Mouse (Mus musculus) bone marrow macrophage, adult 2 months (primary cell): ENCODE results near the gene Ganab. TPM values are rescaled to one million over a fixed set of nuclear protein-coding genes. Genes with fewer than 3 reads are reported as not detected.
"Not testable (repeated sequence)": the region's sequence is repeated elsewhere in the genome, so short reads cannot be mapped to it uniquely, and the experiment has no call there.

ENCODE experiments used
- H3K27ac ChIP-seq: 2 replicates; pipeline ENCODE4 v1.5.1; 2012; ENCODE audit warnings: low read depth, low read length; ENCODE audit not compliant: insufficient read depth
- H3K4me1 ChIP-seq: 2 replicates; pipeline ENCODE4 v1.6.1; 2012; ENCODE audit warnings: low read length; ENCODE audit not compliant: control insufficient read depth, insufficient read depth
- H3K4me3 ChIP-seq: 2 replicates; pipeline ENCODE4 v1.5.1; 2012; ENCODE audit warnings: mild to moderate bottlenecking, low read length, moderate library complexity; ENCODE audit not compliant: insufficient read depth
- CTCF ChIP-seq: IDR thresholded peaks from 2 replicates; pipeline ENCODE4 v1.5.1; 2012; ENCODE audit warnings: low read depth, mild to moderate bottlenecking, low read length, moderate library complexity
- POLR2A ChIP-seq: IDR thresholded peaks from 2 replicates; pipeline ENCODE4 v1.6.1; 2012; ENCODE audit warnings: mild to moderate bottlenecking, low read depth, low read length, borderline replicate concordance
- polyA plus RNA-seq: library from polyadenylated mRNA; stranded (reverse); fragments of >200 nt; gene quantifications from 2 replicates; pipeline ENCODE4 v1.2.4, GENCODE M21; 2012; ENCODE audit not compliant: missing spikeins, insufficient read depth, insufficient read length

The Ganab gene
- polyA plus RNA-seq, 1 experiment = 91.3 TPM

- peak overlapping the region; percentile 83 for H3K4me3 ChIP-seq
- peak overlapping the region; percentile 83 for H3K27ac ChIP-seq
- peaks cover 7% of the 10 kb centered on the region for H3K4me1 ChIP-seq
- TF ChIP-seq CTCF = no peak
- TF ChIP-seq POLR2A = no peak
These were observed 10.0 kb upstream of the Ganab start for GRCm38 (mm10) chr19:8887585-8888463.

GRCm38 (mm10) chr19:8888511-8889385 lies 9.1 kb upstream of the Ganab start, which contains the start of the genes 1810009A15Rik and Gm49416:
Gene 1810009A15Rik (plus strand): TSS chr19:8888853.
Gene Gm49416 (plus strand): TSS chr19:8888926.
- peak within 1 kb of the TSS; percentile 83 for H3K27ac ChIP-seq

GRCm38 (mm10) chr19:8892829-8893766 lies 4.8 kb upstream of the Ganab start, which contains the start of gene Ints5:
Gene Ints5 (plus strand): TSS chr19:8893005.
- H3K4me3 ChIP-seq = peak within 1 kb of the TSS; percentile 98
- TF ChIP-seq POLR2A = no peak; the same call in 1 of the 2 replicates
- TF ChIP-seq CTCF = no peak
- peak within 1 kb of the TSS; percentile 64 for H3K27ac ChIP-seq
- peaks cover 6% of the 10 kb centered on the region; the same call in 1 of the 2 replicates for H3K4me1 ChIP-seq

More at GRCm38 (mm10) chr19:8888511-8889385, 9.1 kb upstream of the Ganab start, which contains the start of the genes 1810009A15Rik and Gm49416:
- peaks cover 7% of the 10 kb centered on the region for H3K4me1 ChIP-seq
- TF ChIP-seq CTCF (no peak), POLR2A (peak; percentile 61; the same call in 1 of the 2 replicates)
- peak within 1 kb of the TSS; percentile 83 for H3K4me3 ChIP-seq

GRCm38 (mm10) chr19:8895397-8895960 lies 2.4 kb upstream of the Ganab start:
- H3K4me3 ChIP-seq = no peak overlapping the region
- peaks cover 8% of the 10 kb centered on the region for H3K4me1 ChIP-seq
- TF ChIP-seq POLR2A (no peak), CTCF (no peak)
- no peak overlapping the region for H3K27ac ChIP-seq

- H3K27ac ChIP-seq, H3K4me3 ChIP-seq, H3K4me1 ChIP-seq: not testable (repeated sequence)
These were observed 1.6 kb upstream of the Ganab start for GRCm38 (mm10) chr19:8896231-8896630.

GRCm38 (mm10) chr19:8897211-8897864 lies 533 bp upstream of the Ganab start:
- H3K27ac ChIP-seq = 0 out of 2 replicates have a peak overlapping the region, but pooled peaks have one; percentile 17
- H3K4me3 ChIP-seq = peak overlapping the region; percentile 37
- H3K4me1 ChIP-seq = not testable (repeated sequence)

- Histone ChIP-seq H3K4me3 (peak overlapping the region; percentile 74), H3K27ac (peak overlapping the region; percentile 60), H3K4me1 (peaks cover 8% of the 10 kb centered on the region)
- TF ChIP-seq CTCF = no peak
- no peak for TF ChIP-seq POLR2A
These were observed 705 bp downstream of the Ganab start for GRCm38 (mm10) chr19:8898576-8898975.

GRCm38 (mm10) chr19:8899079-8899478 lies 1.2 kb downstream of the Ganab start:
- Histone ChIP-seq H3K4me3 (peak overlapping the region; percentile 74), H3K4me1 (peaks cover 5% of the 10 kb centered on the region), H3K27ac (no peak overlapping the region)
- TF ChIP-seq CTCF = no peak

GRCm38 (mm10) chr19:8903412-8903811 lies 5.5 kb downstream of the Ganab start:
- H3K27ac ChIP-seq = no peak overlapping the region
- peaks cover 5% of the 10 kb centered on the region for H3K4me1 ChIP-seq
- TF ChIP-seq POLR2A = no peak
- TF ChIP-seq CTCF = no peak

More at GRCm38 (mm10) chr19:8903412-8903811, 5.5 kb downstream of the Ganab start:
- no peak overlapping the region for H3K4me3 ChIP-seq
